ENCODE assay signal across 8 mouse cellular contexts in genomic region chrX:157598186-157598996, GRCm38 (mm10). TPM values are rescaled to one million over a fixed set of nuclear protein-coding genes. Genes with fewer than 3 reads are reported as not detected.
DNase-seq lines count a peak whose midpoint lies in the region; ATAC-seq and TF ChIP-seq lines count a peak whose summit lies in the region.

Gene Mbtps2 (minus strand): TSS chrX:157598715.

- peak within 1 kb of the TSS; percentile 88 for H3K9ac ChIP-seq in CH12.LX (ENCODE audit: insufficient read depth, low read depth)
- peak within 1 kb of the TSS; percentile 85 for H3K9ac ChIP-seq in forebrain, embryonic 14.5 days (ENCODE audit: low read length)
- H3K9ac ChIP-seq in lung, postnatal 0 days (replicated peaks; ENCODE audit: low read depth) = peak within 1 kb of the TSS; percentile 74

- peak; percentile 59 for DNase-seq in CH12.LX (ENCODE audit: extremely low read depth)
- peak; percentile 1 for DNase-seq in c-Kit-negative CD71-positive TER-119-positive erythroid progenitor cells, embryonic 14.5 days (ENCODE audit: low read depth, low spot score)
- peak; percentile 71 for DNase-seq in forebrain, embryonic 14.5 days (ENCODE audit: low spot score)
- peak; percentile 67 to 69 for DNase-seq in heart, postnatal 14 days
- DNase-seq in layer of hippocampus, adult 2 months (ENCODE audit: low spot score in 2 of 2) = peak in 1 of 2 experiments; percentile 33
- DNase-seq in lung, postnatal 0 days (ENCODE audit: low spot score) = peak; percentile 81
- peak; percentile 36 for DNase-seq in ovary, postnatal 10 days (ENCODE audit: low spot score)
- peak; percentile 74 for DNase-seq in thymus, postnatal 0 days (ENCODE audit: low spot score)

- H3K27ac ChIP-seq in CH12.LX (ENCODE audit: insufficient read depth, low read depth) = peak within 1 kb of the TSS; percentile 96
- peak within 1 kb of the TSS; percentile 91 for H3K27ac ChIP-seq in forebrain, embryonic 14.5 days (ENCODE audit: low read depth, low read length)
- H3K27ac ChIP-seq in layer of hippocampus, adult 2 months = peak within 1 kb of the TSS; percentile 95
- peak within 1 kb of the TSS; percentile 93 for H3K27ac ChIP-seq in lung, postnatal 0 days (ENCODE audit: low read length)

- dilution Hi-C loops in CH12.LX (cut with MboI; ENCODE audit: extremely low pct_ligation_motif_present, extremely low pct_unique_long_range_greater_than_20kb, low sequenced_read_pairs) = no loop called here

- intact Hi-C loops in heart, postnatal 14 days (cut with DNase I) = no loop called here

- peak; percentile 87 for ATAC-seq in forebrain, embryonic 14.5 days
- peak; percentile 85 for ATAC-seq in lung, postnatal 0 days

- TF ChIP-seq EP300 in CH12.LX (IDR thresholded peaks at IDR 0.05; ENCODE audit: low read length) = no peak
- TF ChIP-seq EP300 in lung, postnatal 0 days (IDR thresholded peaks at IDR 0.05) = no peak

- in situ Hi-C loops in CH12.LX (cut with MboI; ENCODE audit: low pct_ligation_motif_present, low pct_unique_long_range_greater_than_20kb, low sequenced_read_pairs) = loop anchor here (10.0 kb wide), 1 partner anchor 124 kb away; no protein-coding TSS in a partner anchor

- peak; percentile 65 for TF ChIP-seq POLR2A in CH12.LX (IDR thresholded peaks at IDR 0.05; ENCODE audit: low read depth, low read length)

- no peaks in the 10 kb centered on the region for H3K36me3 ChIP-seq in CH12.LX (replicated peaks in 1 of 2; ENCODE audit: control insufficient read depth in 1 of 2, insufficient read depth in 1 of 2, low read length in 1 of 2)
- no peaks in the 10 kb centered on the region for H3K36me3 ChIP-seq in forebrain, embryonic 14.5 days (ENCODE audit: control insufficient read depth, insufficient read depth, low read length)
- H3K36me3 ChIP-seq in lung, postnatal 0 days (ENCODE audit: insufficient read depth, low read length) = no peaks in the 10 kb centered on the region

- TF ChIP-seq CTCF in CH12.LX (conservative IDR thresholded peaks at IDR 0.05 in 1 of 2, IDR thresholded peaks at IDR 0.05 in 1 of 2; ENCODE audit: low read depth in 2 of 2, low read length in 2 of 2) = no peak
- no peak for TF ChIP-seq CTCF in layer of hippocampus, adult 2 months (conservative IDR thresholded peaks at IDR 0.05)
- TF ChIP-seq CTCF in lung, postnatal 0 days (IDR thresholded peaks at IDR 0.05) = no peak

- H3K4me3 ChIP-seq in CH12.LX (replicated peaks in 1 of 3; ENCODE audit: low read depth in 2 of 3, low read length in 2 of 3, poor library complexity in 1 of 3) = peak within 1 kb of the TSS; percentile 64 to 88 (median 65)
- H3K4me3 ChIP-seq in forebrain, embryonic 14.5 days (ENCODE audit: low read depth, low read length) = peak within 1 kb of the TSS; percentile 53
- H3K4me3 ChIP-seq in layer of hippocampus, adult 2 months = peak within 1 kb of the TSS; percentile 68
- peak within 1 kb of the TSS; percentile 64 for H3K4me3 ChIP-seq in lung, postnatal 0 days (ENCODE audit: low read depth, low read length)

- no peaks in the 10 kb centered on the region for H3K27me3 ChIP-seq in CH12.LX (replicated peaks)
- H3K27me3 ChIP-seq in forebrain, embryonic 14.5 days (replicated peaks; ENCODE audit: control insufficient read depth, insufficient read depth, low read length) = no peaks in the 10 kb centered on the region
- H3K27me3 ChIP-seq in lung, postnatal 0 days (replicated peaks; ENCODE audit: insufficient read depth, low read length) = no peaks in the 10 kb centered on the region

- H3K9me3 ChIP-seq in CH12.LX (replicated peaks; ENCODE audit: low read length) = no peaks in the 10 kb centered on the region
- H3K9me3 ChIP-seq in forebrain, embryonic 14.5 days (replicated peaks; ENCODE audit: control insufficient read depth, low read length) = no peaks in the 10 kb centered on the region
- no peaks in the 10 kb centered on the region for H3K9me3 ChIP-seq in lung, postnatal 0 days (ENCODE audit: low read length)

- H3K4me2 ChIP-seq in CH12.LX (ENCODE audit: insufficient read depth, low read depth, poor library complexity, severe bottlenecking) = peak within 1 kb of the TSS; percentile 89
- H3K4me2 ChIP-seq in forebrain, embryonic 14.5 days (ENCODE audit: low read length) = peak within 1 kb of the TSS; percentile 55
- H3K4me2 ChIP-seq in lung, postnatal 0 days (replicated peaks; ENCODE audit: low read depth, low read length) = peak within 1 kb of the TSS; percentile 44

- peaks cover 0 to 7% of the 10 kb centered on the region in 2 experiments; a peak in 1 of 4 replicates for H3K4me1 ChIP-seq in CH12.LX (ENCODE audit: control insufficient read depth in 1 of 2, insufficient read depth in 2 of 2)
- no peaks in the 10 kb centered on the region for H3K4me1 ChIP-seq in forebrain, embryonic 14.5 days (ENCODE audit: control insufficient read depth, insufficient read depth, low read length)
- H3K4me1 ChIP-seq in lung, postnatal 0 days (ENCODE audit: insufficient read depth, low read depth, low read length) = no peaks in the 10 kb centered on the region

- 29% methylated on average over 73 of the region's 74 CpGs for WGBS in forebrain, embryonic 14.5 days
- WGBS in lung, postnatal 0 days = 14% methylated on average over 34 of the region's 74 CpGs

- H3K79me2 ChIP-seq in CH12.LX (replicated peaks; ENCODE audit: control insufficient read depth, extremely low read depth, insufficient read depth, poor library complexity, severe bottlenecking) = peaks cover 16% of the 10 kb centered on the region

- TF ChIP-seq RAD21 in CH12.LX (IDR thresholded peaks at IDR 0.05; ENCODE audit: low read depth, low read length) = no peak

TF ChIP-seq in CH12.LX, 34 proteins besides CTCF, POLR2A, EP300 and RAD21 (continues in another document):
- TF ChIP-seq ELF1 (IDR thresholded peaks at IDR 0.05; ENCODE audit: low read depth, low read length) = peak; percentile 79
- TF ChIP-seq SMC3 (IDR thresholded peaks at IDR 0.05; ENCODE audit: low read depth, low read length) = no peak
- no peak for TF ChIP-seq USF1 (IDR thresholded peaks at IDR 0.05; ENCODE audit: low read depth, low read length)
- TF ChIP-seq PAX5 (IDR thresholded peaks at IDR 0.05; ENCODE audit: low read length) = no peak
- peak; percentile 43; the same call in 1 of the 2 replicates for TF ChIP-seq MXI1 (IDR thresholded peaks at IDR 0.05; ENCODE audit: low read depth, low read length)
- TF ChIP-seq MEF2A (IDR thresholded peaks at IDR 0.05; ENCODE audit: borderline replicate concordance, low read depth, low read length) = peak; percentile 38; the same call in 1 of the 2 replicates
- TF ChIP-seq ZNF384 (IDR thresholded peaks at IDR 0.05; ENCODE audit: low read depth, low read length) = peak; percentile 99
- TF ChIP-seq JUND (conservative IDR thresholded peaks at IDR 0.05; ENCODE audit: low read depth, low read length) = no peak
- TF ChIP-seq HCFC1 (IDR thresholded peaks at IDR 0.05; ENCODE audit: low read depth, low read length) = peak; percentile 87
- TF ChIP-seq MAZ (IDR thresholded peaks at IDR 0.05; ENCODE audit: low read depth, low read length) = no peak
- TF ChIP-seq USF2 (conservative IDR thresholded peaks at IDR 0.05; ENCODE audit: low read depth, low read length) = no peak
- TF ChIP-seq UBTF (IDR thresholded peaks at IDR 0.05; ENCODE audit: low read depth, low read length) = peak; percentile 87
- TF ChIP-seq ZKSCAN1 (IDR thresholded peaks at IDR 0.05; ENCODE audit: borderline replicate concordance, low read depth, low read length) = no peak; the same call in 1 of the 2 replicates
- TF ChIP-seq TBP (conservative IDR thresholded peaks at IDR 0.05; ENCODE audit: low read depth, low read length) = peak; percentile 86
- no peak for TF ChIP-seq GABPA (IDR thresholded peaks at IDR 0.05; ENCODE audit: insufficient replicate concordance, low read depth, low read length)
- TF ChIP-seq NRF1 (IDR thresholded peaks at IDR 0.05; ENCODE audit: low read depth, low read length) = peak; percentile 31; the same call in 1 of the 2 replicates
- TF ChIP-seq MAX (IDR thresholded peaks at IDR 0.05; ENCODE audit: low read length) = peak; percentile 25; the same call in 1 of the 2 replicates
- peak; percentile 52; the same call in 1 of the 2 replicates for TF ChIP-seq MYC (IDR thresholded peaks at IDR 0.05; ENCODE audit: low read depth, low read length)
- no peak for TF ChIP-seq E2F4 (IDR thresholded peaks at IDR 0.05; ENCODE audit: insufficient replicate concordance, low read depth, low read length)
- no peak for TF ChIP-seq ZC3H11A (IDR thresholded peaks at IDR 0.05; ENCODE audit: low read depth, low read length)
- no peak for TF ChIP-seq ETS1 (conservative IDR thresholded peaks at IDR 0.05; ENCODE audit: low read depth, low read length)
- TF ChIP-seq KAT2A (IDR thresholded peaks at IDR 0.05; ENCODE audit: insufficient replicate concordance, low read length) = 0 out of 2 replicates have a peak, but pooled peaks have one; percentile 56
- 0 out of 2 replicates have a peak, but pooled peaks have one; percentile 38 for TF ChIP-seq ZMIZ1 (IDR thresholded peaks at IDR 0.05; ENCODE audit: low read depth, low read length)
- TF ChIP-seq CHD2 (IDR thresholded peaks at IDR 0.05; ENCODE audit: low read length) = no peak
- TF ChIP-seq BHLHE40 (IDR thresholded peaks at IDR 0.05; ENCODE audit: low read depth, low read length) = 0 out of 2 replicates have a peak, but pooled peaks have one; percentile 21
- no peak for TF ChIP-seq CHD1 (IDR thresholded peaks at IDR 0.05; ENCODE audit: low read depth, low read length)
- TF ChIP-seq TCF12 (IDR thresholded peaks at IDR 0.05; ENCODE audit: low read depth, low read length) = peak; percentile 82
- TF ChIP-seq SIN3A (IDR thresholded peaks at IDR 0.05; ENCODE audit: low read length) = peak; percentile 82
- TF ChIP-seq IRF4 (IDR thresholded peaks at IDR 0.05; ENCODE audit: low read depth, low read length) = 0 out of 2 replicates have a peak, but pooled peaks have one; percentile 13
- TF ChIP-seq JUN (IDR thresholded peaks at IDR 0.05; ENCODE audit: insufficient read depth, low read depth, low read length) = no peak
- no peak for TF ChIP-seq MAFK (IDR thresholded peaks at IDR 0.05; ENCODE audit: insufficient replicate concordance, low read length)
- peak; percentile 47; the same call in 1 of the 2 replicates for TF ChIP-seq NELFE (IDR thresholded peaks at IDR 0.05; ENCODE audit: low read depth, low read length)

RNA-seq across cellular contexts. Expression of gene Mbtps2, which starts in this region (rescaled TPM):
- 5.8 and 6.0 TPM in 2 replicates for total RNA-seq in CH12.LX (2012; rRNA removed)
- total RNA-seq in CH12.LX (2014; rRNA removed) = 11.4 and 12.4 TPM in 2 replicates
- polyA plus RNA-seq in CH12.LX (2012; ENCODE audit: insufficient read length, low read depth) = 24.2 and 30.2 TPM in 2 replicates
- polyA plus RNA-seq in forebrain, embryonic 14.5 days (2014; fragmentation: Nextera tagmentation; extraction: Ambion mirVana) = 27.9 and 30.6 TPM in 2 replicates
- total RNA-seq in heart, postnatal 14 days (2021) = 10 to 100 TPM; 13.2 to 14.4 TPM
- 10 to 100 TPM; 34.0 to 34.1 TPM for total RNA-seq in layer of hippocampus, adult 2 months (2021)
- 8.8 and 10.8 TPM in 2 replicates for polyA plus RNA-seq in lung, postnatal 0 days (2015; fragmentation: Nextera tagmentation; extraction: Ambion mirVana)
- 15.3 TPM in 2 replicates for polyA plus RNA-seq in thymus, postnatal 0 days (2015; fragmentation: Nextera tagmentation; extraction: Ambion mirVana)
